Mouse (Mus musculus) gastrocnemius, adult 2 months (tissue): Measurements from ENCODE around the gene Alox12. TPM values are rescaled to one million over a fixed set of nuclear protein-coding genes. Genes with fewer than 3 reads are reported as not detected.

Source experiments
- DNase-seq: peaks from one replicate; pipeline ENCODE4 v3.0.0; 2022
- H3K27ac ChIP-seq: fragments of 200-600 bp; 2 replicates; pipeline ENCODE4 v1.8.1; 2022; ENCODE audit warnings: mild to moderate bottlenecking
- H3K4me3 ChIP-seq: fragments of 200-600 bp; 2 replicates; pipeline ENCODE4 v1.8.1; 2022; ENCODE audit warnings: mild to moderate bottlenecking, moderate library complexity
- CTCF ChIP-seq: fragments of 200-600 bp; IDR thresholded peaks from 2 replicates; pipeline ENCODE4 v1.8.1; 2022; ENCODE audit warnings: antibody characterized with exemption, mild to moderate bottlenecking, moderate library complexity
- intact Hi-C: fragments of 180-260 bp; cut with DNase I; formaldehyde crosslinking; loops from one replicate; pipeline ENCODE4 v1.15.1; 2025
- total RNA-seq, 2 experiments: library from RNA; stranded (reverse); gene quantifications; 2 replicates each; pipeline ENCODE4 v1.2.3; 2021

The Alox12 gene
- total RNA-seq, 2 experiments from 2014 or later: 1.0 to 1.8 TPM

DNA sequence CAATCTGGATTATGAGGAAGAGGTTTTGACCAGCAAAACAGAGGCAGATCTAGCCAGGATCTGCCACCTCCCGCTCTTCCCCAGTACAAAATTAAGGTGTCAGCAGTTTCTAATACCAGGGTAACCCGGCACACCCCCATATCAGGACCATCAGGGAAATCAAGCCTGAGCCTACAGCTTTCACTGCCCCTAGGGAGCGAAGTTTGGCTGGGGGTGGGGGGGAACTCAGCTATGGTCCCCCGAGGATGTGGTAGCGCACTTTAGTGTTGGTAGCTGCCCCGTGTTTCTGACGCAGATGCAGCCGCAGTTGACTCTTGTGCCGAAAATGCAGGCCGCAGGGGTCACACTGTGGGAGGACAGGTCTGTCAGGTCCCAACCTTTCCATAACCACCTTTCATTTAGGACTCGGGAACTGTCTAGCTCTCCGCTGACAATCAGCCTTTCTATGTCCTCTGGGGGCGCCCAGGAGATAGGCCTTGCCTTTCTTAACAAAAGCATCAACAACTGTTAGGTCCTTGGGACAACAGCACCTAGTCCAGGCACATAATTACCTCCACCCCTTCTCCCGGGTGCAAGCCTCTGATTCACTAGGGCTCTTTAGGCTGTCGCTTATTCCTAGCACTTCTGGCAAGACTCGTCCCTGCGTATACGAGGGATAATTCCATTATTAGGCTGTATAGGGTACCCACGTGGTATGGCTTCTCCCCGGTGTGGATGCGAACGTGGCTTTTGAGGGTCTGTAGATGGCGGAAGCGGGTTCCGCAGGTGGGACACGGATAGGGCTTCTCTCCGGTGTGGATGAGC is 29.2 kb downstream of the Alox12 start:
- DNase-seq: peak; percentile 19
- H3K4me3 ChIP-seq: peak overlapping the region; percentile 73
- H3K27ac ChIP-seq: peak overlapping the region; percentile 92
- TF ChIP-seq CTCF: no peak
- intact Hi-C loops: no loop called here

DNA sequence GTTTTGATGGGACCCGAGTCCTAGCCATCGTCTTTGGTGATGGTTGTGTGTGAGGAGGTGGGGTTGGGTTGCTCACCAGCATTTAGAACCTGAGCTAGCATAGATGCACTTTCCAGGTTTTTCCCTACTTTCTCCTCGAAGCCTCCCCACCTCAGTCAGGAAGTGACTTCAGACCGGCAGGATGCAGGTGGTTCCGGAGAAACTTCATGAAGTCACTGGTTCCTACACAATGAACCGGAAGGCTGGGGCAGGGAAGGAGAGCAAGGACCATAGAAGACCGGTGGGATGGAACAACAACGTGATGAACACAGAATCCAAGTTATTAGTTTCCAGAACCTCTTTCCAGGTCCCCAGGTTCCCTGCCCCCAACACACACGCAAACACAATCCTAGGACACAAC is 31.4 kb downstream of the Alox12 start:
- DNase-seq: no peak
- intact Hi-C loops: no loop called here
- no peak for TF ChIP-seq CTCF

DNA sequence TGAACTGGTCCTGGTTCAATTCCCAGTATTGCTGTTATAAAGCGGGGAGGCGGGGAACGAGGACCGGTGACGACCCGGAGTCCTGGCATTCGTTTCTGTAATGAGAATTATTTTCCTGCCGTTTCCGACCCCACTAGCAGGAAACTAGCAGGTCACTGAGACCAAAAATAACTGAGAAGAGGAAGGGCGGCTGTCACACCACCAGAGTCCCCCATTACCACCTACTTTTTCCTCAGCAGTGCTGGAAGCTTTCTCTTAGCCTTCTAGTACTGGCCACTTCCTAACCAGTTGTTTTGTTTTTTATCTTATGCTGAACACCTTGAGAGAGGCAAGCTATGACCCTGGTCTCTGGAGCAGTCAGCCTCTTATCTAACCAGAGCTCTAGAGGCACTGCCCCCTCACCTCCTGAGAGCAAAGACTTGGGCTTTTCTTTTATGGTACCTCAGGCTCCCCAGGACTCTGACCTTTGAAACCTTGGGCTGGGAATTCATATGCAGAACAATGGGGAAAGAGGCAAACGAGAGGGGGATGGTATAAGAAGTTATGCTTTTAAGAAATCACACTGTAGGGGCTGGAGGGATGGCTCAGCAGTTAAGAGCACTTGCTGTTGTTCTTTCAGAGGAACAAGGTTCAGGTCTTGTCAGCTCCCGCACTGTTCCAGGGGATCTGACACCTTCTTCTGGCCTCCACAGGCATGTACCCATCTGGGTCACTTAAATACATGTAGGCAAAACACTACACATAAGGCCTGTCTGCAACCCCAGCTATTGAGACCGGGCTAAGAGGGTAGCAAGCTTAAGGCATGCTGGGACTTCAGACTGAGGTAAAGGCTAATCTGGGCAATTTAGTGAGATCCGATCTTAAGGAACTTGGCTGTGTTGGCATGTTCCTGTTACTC is 33.3 kb downstream of the Alox12 start:
- intact Hi-C loops: no loop called here
- H3K27ac ChIP-seq: peak overlapping the region; percentile 90

More for the DNA sequence above, 31.4 kb downstream of the Alox12 start:
- H3K4me3 ChIP-seq: peak overlapping the region; percentile 78
- H3K27ac ChIP-seq: peak overlapping the region; percentile 92

DNA sequence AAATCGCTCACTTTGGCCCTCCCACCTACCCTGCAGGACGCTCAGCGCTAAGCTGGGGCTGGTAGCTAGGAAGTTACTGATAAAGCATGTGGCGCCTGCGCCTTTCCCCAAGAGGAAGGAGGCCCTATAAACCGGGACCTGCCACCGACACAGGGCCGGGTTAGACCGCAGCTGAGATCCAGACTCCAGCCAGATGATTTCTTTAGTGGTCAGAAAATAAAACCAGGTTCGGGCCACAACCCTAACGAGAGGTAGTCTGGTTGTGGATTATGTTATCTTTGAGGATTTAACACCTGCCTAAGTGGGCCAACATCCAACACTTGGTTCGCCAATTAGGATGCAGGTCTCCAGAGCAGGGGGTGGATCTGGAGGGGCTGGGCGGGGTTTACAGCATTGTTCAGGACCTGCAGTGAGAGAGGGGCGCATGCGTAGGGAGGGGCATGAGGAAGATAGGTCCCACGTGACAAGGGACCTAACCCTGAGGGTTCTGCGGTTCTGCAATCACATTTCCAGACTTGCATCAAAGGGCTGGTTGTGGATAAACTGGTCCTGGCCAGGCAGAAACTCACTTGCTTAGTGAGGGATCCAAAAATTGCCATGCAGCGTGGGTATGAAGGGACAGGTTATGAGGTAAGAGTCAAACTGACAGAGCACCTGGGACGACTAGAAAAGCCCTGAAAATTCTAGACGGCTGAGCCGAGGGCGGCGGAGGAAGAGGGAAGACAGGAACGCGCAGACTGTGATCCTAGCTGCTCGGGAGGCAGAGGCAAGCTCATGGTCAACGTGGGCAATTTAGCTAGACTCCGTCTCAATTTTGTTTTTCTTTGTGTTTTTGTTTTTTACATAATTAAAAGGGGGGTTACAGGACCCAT is 34.2 kb downstream of the Alox12 start, which contains the start of gene Slc16a13:
TSS of gene Slc16a13 (minus strand) at position 334 of the 872 bp plus-strand sequence.
- no peak for TF ChIP-seq CTCF
- H3K27ac ChIP-seq: peak within 1 kb of the TSS; percentile 90
- intact Hi-C loops: no loop called here
- H3K4me3 ChIP-seq: peak within 1 kb of the TSS; percentile 78
- peak; percentile 89 for DNase-seq

More for the DNA sequence above, 33.3 kb downstream of the Alox12 start:
- H3K4me3 ChIP-seq: peak overlapping the region; percentile 78
- no peak for DNase-seq
- TF ChIP-seq CTCF: no peak

DNA sequence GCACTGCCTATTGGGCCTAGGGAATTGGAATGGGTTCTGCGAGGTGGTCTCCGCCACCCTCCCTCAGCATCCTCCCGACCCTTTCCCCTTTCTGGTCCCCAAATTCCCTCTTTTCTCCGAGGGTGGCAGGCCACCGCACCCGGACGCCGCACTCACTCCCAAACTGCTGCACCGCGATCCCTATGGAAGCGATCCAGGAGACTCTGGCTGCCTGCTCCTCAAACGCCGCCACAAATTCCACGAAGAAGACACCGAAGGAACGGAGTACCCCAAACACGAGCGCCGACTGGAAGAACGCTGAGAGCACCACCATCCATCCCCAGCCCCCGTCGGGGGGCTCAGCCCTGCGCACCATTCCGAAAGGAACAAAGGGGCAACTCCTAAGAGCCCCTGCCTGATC is 34.8 kb downstream of the Alox12 start:
- H3K4me3 ChIP-seq: peak overlapping the region; percentile 78
- peak overlapping the region; percentile 90 for H3K27ac ChIP-seq
- intact Hi-C loops: no loop called here
- TF ChIP-seq CTCF: no peak
- peak; percentile 34 for DNase-seq

DNA sequence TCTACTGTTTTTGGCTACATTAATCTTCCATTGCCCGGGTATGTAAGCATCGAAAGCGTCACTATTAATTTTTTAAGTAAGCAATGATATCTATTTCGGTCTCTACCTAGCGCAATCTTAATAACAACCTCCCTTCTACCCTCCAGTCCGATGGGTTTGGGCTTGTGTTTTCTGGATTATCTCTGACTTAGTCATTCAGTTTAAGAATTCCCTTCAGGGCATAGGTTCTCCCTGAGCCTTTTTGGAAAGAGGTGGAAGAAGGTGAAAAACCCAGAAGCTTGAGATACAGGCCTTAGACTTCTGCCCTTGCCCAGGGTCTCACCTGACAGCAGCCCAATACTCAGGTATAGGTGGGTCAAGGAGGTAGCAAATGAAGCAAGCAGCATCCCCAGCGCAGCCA is 35.3 kb downstream of the Alox12 start:
- Histone ChIP-seq H3K27ac (peak overlapping the region; percentile 90), H3K4me3 (peak overlapping the region; percentile 78)
- intact Hi-C loops: no loop called here
- no peak for TF ChIP-seq CTCF
- no peak for DNase-seq

DNA sequence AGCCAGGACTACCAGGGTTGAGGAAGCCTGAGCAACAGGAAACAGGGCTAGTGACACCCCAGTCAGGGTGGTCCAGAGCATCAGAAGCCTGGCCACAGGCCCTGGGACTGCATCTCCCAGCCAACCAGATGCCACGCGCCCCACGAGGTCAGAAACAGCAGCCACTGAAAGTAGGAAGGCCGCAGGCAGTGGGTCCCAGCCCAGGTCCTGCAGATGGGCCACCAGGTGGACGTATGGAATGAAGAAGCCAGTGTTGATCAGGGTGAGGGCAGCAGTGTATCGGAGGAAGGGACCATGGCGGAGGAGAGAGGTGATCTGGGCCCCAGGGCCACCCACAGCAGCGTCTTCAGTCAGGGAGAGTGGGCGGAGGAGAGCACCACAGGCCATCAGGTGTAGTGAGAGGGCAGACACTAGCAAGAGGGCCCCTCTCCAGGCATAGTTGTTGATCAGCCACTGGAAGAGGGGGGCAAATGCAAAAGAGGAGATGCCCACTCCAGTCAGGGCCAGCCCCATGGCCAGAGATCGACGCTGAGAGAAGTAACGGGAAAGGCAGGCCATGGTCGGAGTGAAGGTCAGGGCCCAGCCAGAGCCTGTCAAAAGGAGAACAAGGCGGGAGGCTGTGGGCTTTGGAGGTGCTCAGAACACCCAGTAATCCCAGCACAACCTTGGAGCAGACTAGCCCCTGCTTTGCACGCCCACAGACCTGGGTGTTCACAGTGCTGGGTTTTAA is 36.2 kb downstream of the Alox12 start:
- H3K27ac ChIP-seq: no peak overlapping the region
- no peak overlapping the region for H3K4me3 ChIP-seq
- DNase-seq: no peak
- no peak for TF ChIP-seq CTCF
- intact Hi-C loops: no loop called here

DNA sequence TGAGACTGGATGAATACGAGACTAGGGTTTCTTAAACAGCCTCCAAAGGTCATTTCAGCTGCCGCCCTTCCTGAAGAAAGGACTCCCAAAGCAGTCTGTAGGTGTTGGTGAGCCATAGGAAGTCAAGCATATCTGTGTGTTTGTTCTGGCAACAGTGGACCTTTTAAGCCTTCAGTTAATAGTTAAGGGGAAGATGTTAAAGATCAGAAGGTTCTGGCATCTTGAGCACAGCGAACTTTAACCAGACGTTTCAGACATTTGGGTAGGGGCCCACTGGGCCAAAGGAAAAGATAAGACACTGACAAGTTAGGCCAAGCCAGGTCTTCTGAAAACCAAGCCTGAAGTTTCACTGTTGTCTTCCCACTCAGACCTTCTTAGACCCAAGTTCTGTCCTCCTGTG is 37.1 kb downstream of the Alox12 start:
- Histone ChIP-seq H3K4me3 (no peak overlapping the region), H3K27ac (no peak overlapping the region)
- DNase-seq: no peak
- intact Hi-C loops: no loop called here
- TF ChIP-seq CTCF: no peak

DNA sequence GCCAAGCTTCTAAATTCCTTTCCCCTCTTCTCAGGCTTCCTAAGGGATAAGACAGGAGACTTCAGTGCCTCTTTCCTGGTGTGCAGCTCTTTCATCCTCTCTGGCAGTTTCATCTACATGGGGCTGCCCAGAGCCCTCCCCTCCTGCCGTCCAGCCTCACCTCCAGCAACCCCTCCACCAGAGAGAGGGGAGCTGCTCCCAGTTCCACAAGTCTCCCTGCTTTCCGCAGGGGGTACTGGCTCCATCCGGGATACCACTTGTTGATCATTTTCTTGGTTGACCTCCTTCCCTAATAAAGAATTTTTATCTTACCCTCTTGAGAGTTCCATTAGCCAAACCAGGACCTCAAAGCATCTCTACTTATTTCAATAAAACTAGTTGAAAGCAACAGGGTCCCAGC is 39.0 kb downstream of the Alox12 start:
- no peak overlapping the region for H3K4me3 ChIP-seq
- intact Hi-C loops: no loop called here

DNA sequence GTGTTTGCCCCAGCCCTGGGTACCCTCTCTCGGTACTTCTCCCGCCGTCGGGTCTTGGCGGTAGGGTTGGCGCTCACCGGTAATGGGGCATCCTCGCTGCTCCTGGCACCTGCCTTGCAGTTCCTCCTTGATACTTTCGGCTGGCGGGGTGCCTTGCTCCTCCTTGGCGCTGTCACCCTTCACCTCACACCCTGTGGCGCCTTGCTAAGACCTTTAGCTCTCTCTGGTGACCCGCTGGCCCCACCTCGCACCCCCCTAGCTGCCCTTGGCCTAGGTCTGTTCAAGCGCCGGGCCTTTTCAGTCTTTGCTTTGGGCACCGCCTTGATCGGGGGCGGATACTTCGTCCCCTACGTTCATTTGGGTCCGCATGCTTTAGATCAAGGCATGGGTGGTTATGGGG is 39.9 kb downstream of the Alox12 start:
- DNase-seq: no peak
- TF ChIP-seq CTCF: no peak
- Histone ChIP-seq H3K4me3 (no peak overlapping the region), H3K27ac (no peak overlapping the region)
- intact Hi-C loops: no loop called here

More for the DNA sequence above, 39.0 kb downstream of the Alox12 start:
- no peak for DNase-seq
- TF ChIP-seq CTCF: no peak
- no peak overlapping the region for H3K27ac ChIP-seq

DNA sequence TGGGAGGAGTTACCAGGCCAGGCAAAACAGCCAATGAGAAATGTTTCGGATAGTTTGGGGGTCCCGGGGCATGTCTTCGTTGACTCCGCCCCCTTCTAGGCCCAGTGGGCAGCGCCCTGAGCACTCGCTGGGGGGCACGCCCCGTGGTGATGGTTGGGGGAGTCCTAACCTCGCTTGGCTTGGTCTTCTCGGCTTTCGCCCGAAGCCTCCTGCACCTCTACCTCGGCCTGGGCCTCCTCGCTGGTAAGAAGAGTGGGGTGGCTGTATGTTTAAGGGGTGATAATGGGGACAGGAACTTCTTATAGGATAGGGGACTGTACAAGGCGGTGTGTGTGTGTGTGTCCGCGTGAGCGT is 40.3 kb downstream of the Alox12 start:
- Histone ChIP-seq H3K4me3 (peak overlapping the region; percentile 67; the same call in 1 of the 2 replicates), H3K27ac (no peak overlapping the region)
- no peak for DNase-seq
- intact Hi-C loops: no loop called here
- TF ChIP-seq CTCF: no peak
